Mouse (Mus musculus): ENCODE measurements around the gene Gimap5. TPM values are rescaled to one million over a fixed set of nuclear protein-coding genes. Genes with fewer than 3 reads are reported as not detected.

Gene Gimap5
- polyA plus RNA-seq, 1 experiment from 2014 or later = 0.71 TPM

- 79% methylated on average over 2 of the region's 2 CpGs for WGBS
Observed at GRCm38 (mm10) chr6:48787867-48788266, 41.9 kb downstream of the Gimap5 start.

GRCm38 (mm10) chr6:48801897-48802296, 55.9 kb downstream of the Gimap5 start:
- no peak overlapping the region for H3K4me3 ChIP-seq
- no peaks in the 10 kb centered on the region for H3K4me1 ChIP-seq
- no peaks in the 10 kb centered on the region for H3K27me3 ChIP-seq (replicated peaks; ENCODE audit: low read depth, poor library complexity, severe bottlenecking)
- H3K36me3 ChIP-seq (replicated peaks) = no peaks in the 10 kb centered on the region
- peaks cover 8% of the 10 kb centered on the region; the same call in 1 of the 2 replicates for H3K9me3 ChIP-seq
- 86% methylated on average over 1 of the region's 1 CpGs for WGBS
- no peak overlapping the region for H3K27ac ChIP-seq (replicated peaks)
- no peak for DNase-seq (ENCODE audit: low spot score)

More at GRCm38 (mm10) chr6:48787867-48788266, 41.9 kb downstream of the Gimap5 start:
- no peaks in the 10 kb centered on the region for H3K27me3 ChIP-seq (replicated peaks; ENCODE audit: low read depth, poor library complexity, severe bottlenecking)
- no peaks in the 10 kb centered on the region for H3K9me3 ChIP-seq
- H3K4me3 ChIP-seq = no peak overlapping the region
- no peaks in the 10 kb centered on the region for H3K36me3 ChIP-seq (replicated peaks)
- no peaks in the 10 kb centered on the region for H3K4me1 ChIP-seq
- no peak for DNase-seq (ENCODE audit: low spot score)
- H3K27ac ChIP-seq (replicated peaks) = no peak overlapping the region

GRCm38 (mm10) chr6:48803406-48804051, 57.5 kb downstream of the Gimap5 start:
- Histone ChIP-seq H3K4me3 (no peak overlapping the region), H3K27ac (replicated peaks) (no peak overlapping the region), H3K27me3 (replicated peaks; ENCODE audit: low read depth, poor library complexity, severe bottlenecking) (no peaks in the 10 kb centered on the region), H3K4me1 (no peaks in the 10 kb centered on the region), H3K9me3 (peaks cover 8% of the 10 kb centered on the region; the same call in 1 of the 2 replicates), H3K36me3 (replicated peaks) (no peaks in the 10 kb centered on the region)
- DNase-seq (ENCODE audit: low spot score) = no peak

Other genes starting within 250 kb of the Gimap5 start
- gene Atp6v0e2, start 208.6 kb upstream of the Gimap5 start, polyA plus RNA-seq (2016; fragmentation: Nextera tagmentation; extraction: Ambion mirVana) = 22.7 and 24.1 TPM in 2 replicates
- gene Lrrc61, start 191.4 kb upstream of the Gimap5 start, polyA plus RNA-seq (2016; fragmentation: Nextera tagmentation; extraction: Ambion mirVana) = 17.7 and 18.9 TPM in 2 replicates
- 2.5 and 3.0 TPM in 2 replicates for gene Rarres2, start 173.4 kb upstream of the Gimap5 start, polyA plus RNA-seq (2016; fragmentation: Nextera tagmentation; extraction: Ambion mirVana)
- not detected in 2 replicates for gene Gm45021, start 156.6 kb upstream of the Gimap5 start, polyA plus RNA-seq (2016; fragmentation: Nextera tagmentation; extraction: Ambion mirVana)
- gene Repin1, start 152.3 kb upstream of the Gimap5 start, polyA plus RNA-seq (2016; fragmentation: Nextera tagmentation; extraction: Ambion mirVana) = 50.7 and 56.2 TPM in 2 replicates
- 0.91 TPM in 1 of 2 replicates, not detected in the other for gene Gm44965, start 152.3 kb upstream of the Gimap5 start, polyA plus RNA-seq (2016; fragmentation: Nextera tagmentation; extraction: Ambion mirVana)
- gene Zfp775, start 144.1 kb upstream of the Gimap5 start, polyA plus RNA-seq (2016; fragmentation: Nextera tagmentation; extraction: Ambion mirVana) = 10.1 and 10.8 TPM in 2 replicates
- gene AI854703, start 119.4 kb upstream of the Gimap5 start, polyA plus RNA-seq (2016; fragmentation: Nextera tagmentation; extraction: Ambion mirVana) = 1.1 TPM in 2 replicates
- 0.48 and 0.51 TPM in 2 replicates for gene Gimap8, start 99.0 kb upstream of the Gimap5 start, polyA plus RNA-seq (2016; fragmentation: Nextera tagmentation; extraction: Ambion mirVana)
- gene Gimap9, start 70.1 kb upstream of the Gimap5 start, polyA plus RNA-seq (2016; fragmentation: Nextera tagmentation; extraction: Ambion mirVana) = 5.0 and 6.0 TPM in 2 replicates
- 7.4 and 7.5 TPM in 2 replicates for gene Gimap4, start 61.6 kb upstream of the Gimap5 start, polyA plus RNA-seq (2016; fragmentation: Nextera tagmentation; extraction: Ambion mirVana)
- 11.5 and 12.1 TPM in 2 replicates for gene Gimap6, start 38.0 kb upstream of the Gimap5 start, polyA plus RNA-seq (2016; fragmentation: Nextera tagmentation; extraction: Ambion mirVana)
- 0.28 TPM in 1 of 2 replicates, not detected in the other for gene Gm28053, start 27.6 kb upstream of the Gimap5 start, polyA plus RNA-seq (2016; fragmentation: Nextera tagmentation; extraction: Ambion mirVana)
- not detected in 2 replicates for gene Gimap7, start 27.6 kb upstream of the Gimap5 start, polyA plus RNA-seq (2016; fragmentation: Nextera tagmentation; extraction: Ambion mirVana)
- gene Gimap1, start 7.1 kb upstream of the Gimap5 start, polyA plus RNA-seq (2016; fragmentation: Nextera tagmentation; extraction: Ambion mirVana) = 4.1 and 5.0 TPM in 2 replicates
- gene Gimap3, start 24.7 kb downstream of the Gimap5 start, polyA plus RNA-seq (2016; fragmentation: Nextera tagmentation; extraction: Ambion mirVana) = not detected in 2 replicates
- gene Tmem176a, start 94.7 kb downstream of the Gimap5 start, polyA plus RNA-seq (2016; fragmentation: Nextera tagmentation; extraction: Ambion mirVana) = 14.2 and 21.0 TPM in 2 replicates
- gene Tmem176b, start 95.3 kb downstream of the Gimap5 start, polyA plus RNA-seq (2016; fragmentation: Nextera tagmentation; extraction: Ambion mirVana) = 38.1 and 54.6 TPM in 2 replicates
- 0.07 TPM in 1 of 2 replicates, not detected in the other for gene Aoc1, start 126.7 kb downstream of the Gimap5 start, polyA plus RNA-seq (2016; fragmentation: Nextera tagmentation; extraction: Ambion mirVana)
- gene 1600015I10Rik, start 183.7 kb downstream of the Gimap5 start, polyA plus RNA-seq (2016; fragmentation: Nextera tagmentation; extraction: Ambion mirVana) = not detected in 2 replicates
- gene Doxl2, start 228.8 kb downstream of the Gimap5 start, polyA plus RNA-seq (2016; fragmentation: Nextera tagmentation; extraction: Ambion mirVana) = not detected in 2 replicates
- gene Svs1, start 240.7 kb downstream of the Gimap5 start, polyA plus RNA-seq (2016; fragmentation: Nextera tagmentation; extraction: Ambion mirVana) = not detected in 2 replicates